Mouse (Mus musculus): ENCODE data around the gene Ptprh.

Ptprh gene

GRCm38 (mm10) chr7:4603873-4604272, at the start of gene Ptprh:
Gene Ptprh, minus strand, starts transcription at chr7:4604041.
- in situ Hi-C loops (cut with MboI, MseI), result no loop called here

DNA sequence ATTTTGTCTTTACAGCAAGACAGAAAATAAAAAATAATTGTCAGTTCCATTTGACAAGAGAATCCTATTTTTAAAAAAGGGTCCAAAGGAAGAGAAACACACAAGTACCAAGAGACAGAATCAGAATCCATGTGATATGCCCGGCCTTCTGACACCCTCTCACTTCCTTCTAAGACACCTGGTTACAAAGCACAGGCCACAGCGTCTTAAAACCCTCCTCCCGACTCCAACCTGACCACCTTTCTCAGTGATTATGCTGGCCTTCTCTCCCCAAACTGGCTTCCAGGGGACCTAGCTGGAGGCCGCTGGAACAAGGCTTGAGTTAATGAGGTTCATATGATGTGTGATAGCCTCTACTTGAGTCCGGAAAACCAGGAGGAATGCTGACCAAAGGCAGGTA, 49.5 kb upstream of the Ptprh start:
- in situ Hi-C loops (cut with MboI, MseI), result loop anchor here (25.0 kb wide), 1 partner anchor 1016 kb away; the partner anchor contains the start of genes Cnot3, Prpf31 and Tfpt

GRCm38 (mm10) chr7:4652726-4653125, 48.9 kb upstream of the Ptprh start:
- in situ Hi-C loops (cut with MboI, MseI), result loop anchor here (25.0 kb wide), 1 partner anchor 1015 kb away; the partner anchor contains the start of genes Cnot3, Prpf31 and Tfpt

DNA sequence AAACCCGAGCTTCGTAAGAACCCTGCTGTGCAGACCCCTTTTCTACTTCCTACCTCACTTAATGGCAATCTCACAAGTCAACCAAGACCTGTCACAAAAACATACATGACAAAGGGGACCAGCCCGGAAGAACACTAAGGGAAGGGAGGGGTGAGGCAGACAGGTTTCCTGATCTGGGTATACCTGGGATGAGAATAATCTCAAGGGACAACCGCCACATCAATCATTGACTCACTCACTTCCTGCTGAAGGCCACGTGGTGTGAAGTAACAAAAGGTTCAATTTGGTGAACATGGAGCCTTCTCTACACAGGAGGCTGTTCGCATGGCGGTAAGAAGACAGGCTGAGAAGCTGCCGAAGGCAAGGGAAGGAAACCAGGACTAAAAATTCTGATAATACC, 47.7 kb upstream of the Ptprh start:
- in situ Hi-C loops (cut with MboI, MseI), result loop anchor here (25.0 kb wide), 1 partner anchor 1014 kb away; the partner anchor contains the start of genes Cnot3, Prpf31 and Tfpt

DNA sequence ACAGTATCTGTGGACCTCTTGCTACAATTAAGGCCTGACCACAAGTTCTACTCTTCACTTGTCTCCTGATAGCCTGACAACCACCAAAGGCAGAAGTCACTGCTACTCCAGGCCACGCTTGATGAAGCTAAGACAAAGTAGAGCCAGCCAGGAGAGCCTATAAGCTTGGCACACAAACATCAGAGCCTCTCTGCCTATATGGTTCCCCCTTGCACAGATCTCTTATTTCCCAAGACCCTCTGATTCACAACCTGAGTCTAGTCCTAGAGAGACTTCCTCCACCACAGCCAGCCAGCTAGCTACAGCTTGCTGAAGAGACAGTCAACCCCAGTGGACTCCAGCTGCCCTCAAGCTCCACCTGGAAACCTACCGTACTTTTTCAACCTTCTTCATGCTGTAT, 44.2 kb upstream of the Ptprh start:
- in situ Hi-C loops (cut with MboI, MseI), result no loop called here

DNA sequence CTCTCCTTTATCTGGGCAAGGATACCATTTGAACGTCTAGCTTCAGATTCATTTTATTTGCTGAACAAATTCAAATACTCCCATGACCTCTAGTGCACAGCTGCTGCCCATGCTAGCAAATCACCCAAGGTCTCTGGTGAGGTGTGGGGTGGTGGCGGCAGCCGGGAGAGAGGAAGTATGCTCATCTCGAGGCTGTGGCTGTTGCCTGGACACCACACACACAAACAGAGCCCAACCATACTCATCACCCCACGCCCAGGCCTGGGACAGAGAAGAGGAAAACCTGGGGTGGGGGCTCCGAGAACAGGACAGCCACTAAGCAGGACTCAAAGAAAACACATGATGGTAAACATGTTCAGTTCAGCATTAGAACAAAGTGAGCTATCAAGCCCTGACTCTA, 43.5 kb upstream of the Ptprh start:
- in situ Hi-C loops (cut with MboI, MseI), result no loop called here

DNA sequence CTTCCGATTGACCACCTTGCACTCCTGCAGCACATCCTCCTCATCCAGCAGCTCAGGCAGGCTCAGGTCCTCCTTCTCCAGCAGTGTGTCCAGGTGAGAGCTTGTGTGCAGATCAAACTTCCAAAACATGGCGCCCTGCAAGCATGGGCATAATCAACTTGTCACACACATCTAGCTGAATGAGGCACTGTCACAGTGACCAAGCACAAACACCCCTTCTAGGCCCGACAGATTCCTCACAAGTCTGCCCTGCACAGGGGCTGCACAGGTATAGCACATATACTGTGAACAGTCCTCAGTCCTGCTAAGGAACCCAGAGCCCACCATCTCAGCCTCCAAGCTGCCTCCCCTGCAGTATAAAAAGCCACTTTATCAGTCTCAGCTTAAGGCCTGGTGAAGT, 43.0 kb upstream of the Ptprh start:
- in situ Hi-C loops (cut with MboI, MseI), result no loop called here

DNA sequence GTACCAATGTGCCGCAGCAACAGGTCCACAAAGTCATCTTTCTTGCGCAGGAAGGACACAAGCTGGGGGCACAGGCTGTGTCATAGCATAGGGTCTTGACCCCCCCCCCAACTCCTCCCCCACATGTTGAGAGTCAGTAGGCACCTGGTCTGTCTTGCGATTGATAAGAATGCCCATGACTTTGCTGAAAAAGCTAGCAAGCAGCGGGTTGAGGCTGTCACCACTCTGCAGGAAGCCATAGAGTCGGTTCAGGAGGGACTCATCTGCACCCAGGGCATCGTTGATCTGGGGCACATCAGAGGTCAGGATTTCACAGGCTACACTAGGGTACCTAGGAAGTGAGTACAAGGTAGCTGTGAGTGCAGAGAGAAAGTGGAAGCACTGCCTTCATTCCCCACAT, 39.4 kb upstream of the Ptprh start:
- in situ Hi-C loops (cut with MboI, MseI), result no loop called here

DNA sequence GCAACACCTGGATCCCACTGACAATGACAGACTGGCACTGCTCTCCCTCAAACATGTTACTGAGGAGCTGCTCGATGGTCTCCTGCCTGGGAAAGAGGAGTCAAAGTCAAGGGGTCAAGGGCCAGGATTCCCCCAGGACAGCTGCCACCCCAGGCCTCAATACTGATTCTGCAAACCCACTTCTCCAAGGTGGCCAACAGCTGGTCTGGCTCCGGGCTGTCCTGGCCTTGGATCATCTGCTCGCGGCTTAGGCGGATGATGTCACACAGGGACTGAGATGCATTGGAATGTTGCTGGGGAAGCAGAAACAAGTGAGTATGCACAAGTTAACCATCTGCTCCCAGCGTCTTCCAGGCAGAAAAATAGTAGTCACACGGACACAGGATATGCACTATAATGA, 38.1 kb upstream of the Ptprh start:
- in situ Hi-C loops (cut with MboI, MseI), result no loop called here

DNA sequence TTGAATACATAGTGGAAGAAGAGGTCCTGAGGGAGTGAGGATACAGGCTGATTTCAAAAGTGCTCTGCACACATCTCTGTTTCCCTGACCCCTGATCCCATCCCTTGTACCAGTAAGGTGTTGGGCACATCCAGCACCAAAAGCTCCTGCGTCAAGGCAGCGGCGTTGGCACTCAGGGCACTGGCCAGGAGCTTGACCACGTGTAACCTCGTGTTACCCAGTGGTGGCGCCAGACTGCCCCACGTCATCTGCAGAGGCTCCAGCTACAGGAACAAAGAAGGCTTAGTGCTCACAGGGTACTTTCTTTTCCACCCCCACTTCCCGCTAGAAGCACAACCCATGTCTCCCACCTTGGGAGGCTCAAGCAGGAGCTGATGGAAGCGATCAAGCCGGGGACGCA, 37.3 kb upstream of the Ptprh start:
- in situ Hi-C loops (cut with MboI, MseI), result no loop called here

DNA sequence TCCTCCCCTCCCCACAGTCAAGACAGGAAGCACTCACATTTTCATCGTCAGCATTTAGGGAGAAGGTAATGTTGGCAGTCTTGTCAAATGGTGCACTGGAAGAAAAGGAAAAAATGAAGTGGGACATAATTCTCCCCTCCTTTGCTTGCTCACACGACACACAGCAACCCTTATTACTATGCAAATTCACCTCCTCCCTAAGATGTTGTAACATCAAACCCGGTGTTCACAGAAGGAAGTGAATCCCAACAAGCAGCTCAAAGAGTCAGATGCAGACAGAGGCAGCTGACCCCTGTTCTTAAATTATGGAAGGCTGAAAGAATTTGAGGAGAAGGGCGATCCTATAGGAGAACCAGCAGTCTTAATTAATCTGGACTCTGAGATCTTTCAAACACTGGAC, 32.3 kb upstream of the Ptprh start:
- in situ Hi-C loops (cut with MboI, MseI), result no loop called here

GRCm38 (mm10) chr7:4631031-4631430, 27.2 kb upstream of the Ptprh start, which contains the start of gene Tmem86b:
Gene Tmem86b, minus strand, starts transcription at chr7:4631422.
- in situ Hi-C loops (cut with MboI, MseI), result no loop called here

DNA sequence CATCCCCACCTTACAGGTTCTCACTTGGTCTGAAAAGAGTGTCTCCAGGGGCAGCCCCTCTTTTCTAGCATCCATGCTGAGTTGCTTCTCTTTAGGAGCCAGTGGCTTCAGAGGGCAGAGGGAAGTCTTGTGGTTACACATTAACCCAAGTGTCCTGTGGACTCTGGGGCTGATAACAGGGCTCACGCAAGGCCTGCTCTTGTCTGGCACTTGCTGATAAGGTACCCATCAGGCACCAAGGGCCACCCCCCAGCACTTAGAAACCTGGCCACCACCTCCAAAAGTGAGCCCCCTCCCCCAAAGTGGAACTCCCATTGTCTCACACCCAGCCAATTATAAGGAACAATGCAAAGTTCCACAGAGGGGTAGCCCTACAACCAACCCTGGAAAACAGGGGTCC, 26.4 kb upstream of the Ptprh start:
- in situ Hi-C loops (cut with MboI, MseI), result no loop called here

DNA sequence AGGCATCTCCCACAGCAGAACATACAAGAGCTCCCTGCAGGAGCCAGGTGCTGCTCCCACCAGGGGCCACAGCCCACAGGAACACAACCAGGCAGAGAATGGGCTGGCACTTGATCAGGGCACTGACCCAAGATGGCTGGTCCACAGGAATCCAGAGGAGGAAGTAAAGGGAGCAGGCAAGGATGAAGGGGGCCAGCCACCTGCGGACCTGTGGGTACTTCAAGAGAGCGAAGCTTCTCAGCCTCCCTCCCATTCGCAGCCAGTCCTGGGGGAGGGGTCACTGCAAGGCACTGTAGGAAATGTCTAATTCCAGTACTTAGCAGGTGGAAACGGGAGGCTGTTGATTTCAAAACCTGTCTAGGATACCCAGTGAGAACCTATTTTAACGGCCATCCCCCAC, 25.7 kb upstream of the Ptprh start:
- in situ Hi-C loops (cut with MboI, MseI), result no loop called here

DNA sequence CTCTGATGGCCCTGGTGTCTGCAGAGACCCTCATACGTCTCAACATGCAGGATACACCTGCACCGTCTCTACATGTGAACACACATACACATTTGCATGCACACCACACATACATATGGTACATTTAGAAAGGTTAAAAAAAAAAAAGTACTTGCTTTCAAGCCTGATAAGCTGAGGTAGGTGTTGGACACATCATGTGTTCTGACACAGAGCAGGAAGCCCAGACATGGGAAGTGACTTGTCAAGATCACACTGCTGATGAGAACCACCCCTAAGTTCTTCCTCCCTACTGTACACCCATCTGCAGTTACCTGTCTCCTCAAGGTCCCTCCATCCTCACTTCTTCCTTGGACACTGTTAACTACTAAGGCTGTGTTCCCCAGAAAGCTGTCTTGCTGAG, 22.1 kb upstream of the Ptprh start:
- in situ Hi-C loops (cut with MboI, MseI), result no loop called here

DNA sequence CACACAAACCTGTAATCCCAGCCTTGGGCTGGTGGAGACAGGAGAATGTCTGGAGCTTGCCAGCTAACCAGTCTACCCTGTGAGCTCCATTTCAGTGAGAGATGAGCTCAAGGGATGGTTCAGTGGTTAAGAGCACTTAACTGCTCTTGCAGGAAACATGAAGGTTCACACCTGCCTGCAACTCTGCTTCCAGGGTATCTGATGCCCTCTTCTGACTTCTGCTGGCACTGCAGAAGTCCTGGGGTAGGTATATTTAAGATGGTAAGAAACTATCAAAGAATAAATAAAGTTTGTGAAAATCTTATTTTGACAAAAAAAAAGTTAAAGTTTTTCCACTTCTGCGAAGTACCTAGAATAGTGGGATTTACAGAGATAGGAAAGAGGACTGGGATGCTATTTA, 20.5 kb upstream of the Ptprh start:
- in situ Hi-C loops (cut with MboI, MseI), result no loop called here

DNA sequence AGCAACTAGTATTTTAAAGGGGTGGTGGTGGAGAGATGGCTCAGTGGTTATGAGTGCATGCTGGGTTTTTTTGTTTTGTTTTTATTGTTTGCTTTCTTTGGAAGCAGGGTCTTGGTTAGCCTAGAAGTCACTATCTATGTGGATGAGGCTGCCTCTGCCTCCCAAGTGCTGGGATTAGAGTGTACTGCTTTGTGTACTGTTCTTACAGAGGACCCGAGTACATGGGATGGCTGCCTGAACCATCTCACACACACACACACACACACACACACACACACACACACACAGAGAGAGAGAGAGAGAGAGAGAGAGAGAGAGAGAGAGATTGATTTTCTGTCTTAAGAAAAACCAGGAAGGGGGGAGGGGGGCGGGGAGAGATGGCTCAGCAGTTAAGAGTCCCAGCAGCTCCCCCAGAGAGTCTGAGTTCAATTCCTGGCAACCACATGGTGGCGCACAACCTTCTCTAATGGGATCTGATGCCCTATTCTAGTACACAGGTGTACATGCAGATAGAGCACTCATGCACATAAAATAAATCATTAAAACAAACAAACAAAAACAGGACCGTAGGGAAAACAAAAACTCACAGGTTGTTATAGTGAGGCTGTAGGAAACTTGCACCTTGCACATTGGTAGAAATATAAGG, 19.8 kb upstream of the Ptprh start:
- in situ Hi-C loops (cut with MboI, MseI), result no loop called here

DNA sequence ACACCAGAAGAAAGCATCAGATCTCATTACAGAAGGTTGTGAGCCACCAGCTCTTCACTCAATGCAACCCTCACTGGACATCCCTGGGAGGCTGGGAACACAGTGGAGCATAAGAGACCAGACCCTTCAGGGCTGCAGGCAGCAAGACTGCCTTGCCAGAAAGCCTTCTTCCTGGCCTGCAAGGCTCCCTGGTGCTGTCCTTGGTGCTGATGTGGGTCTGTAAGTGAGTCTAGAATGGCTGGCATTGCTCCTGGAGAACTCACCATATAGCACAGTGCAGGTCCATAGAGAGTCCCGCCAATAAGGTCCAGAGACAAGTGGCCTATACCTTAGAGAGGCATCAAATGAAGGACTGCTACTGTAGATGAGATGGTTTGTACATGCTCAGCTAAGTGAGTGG, 16.1 kb upstream of the Ptprh start:
- in situ Hi-C loops (cut with MboI, MseI), result loop anchor here (10.0 kb wide), 1 partner anchor 55 kb away; no protein-coding TSS in a partner anchor

DNA sequence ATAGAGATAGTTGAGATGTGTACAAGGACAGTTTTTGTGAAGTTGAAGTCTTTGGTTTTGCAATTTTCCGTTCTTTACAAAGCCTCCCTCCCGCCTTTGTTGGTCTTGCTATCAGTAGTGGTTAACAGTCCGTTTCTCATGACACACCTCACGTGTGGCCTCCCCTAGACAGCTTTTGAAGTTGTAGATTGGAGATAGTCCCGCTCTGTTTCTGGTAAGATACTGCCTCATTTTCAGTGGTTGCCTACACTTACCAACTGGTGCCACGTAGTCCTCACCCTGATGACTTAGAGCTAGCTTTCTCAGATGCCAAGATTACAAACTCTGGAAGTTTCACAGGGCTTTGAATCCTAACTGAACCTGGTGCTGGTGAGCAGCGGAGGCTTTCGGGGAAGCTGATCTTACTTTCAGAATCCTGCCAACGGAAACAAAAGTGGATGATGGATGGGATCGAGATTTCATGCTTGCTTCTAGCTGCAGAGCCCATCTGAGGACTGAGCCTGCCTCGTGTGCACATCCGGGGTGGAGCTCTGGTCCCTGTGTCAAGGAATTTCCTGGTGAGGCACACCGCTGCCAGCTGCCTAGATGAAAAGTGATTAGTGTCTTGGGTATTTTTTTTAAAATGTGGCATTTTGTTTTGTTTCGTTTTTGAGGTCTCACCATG, 10.0 kb upstream of the Ptprh start:
- in situ Hi-C loops (cut with MboI, MseI), result loop anchor here (10.0 kb wide), 1 partner anchor 49 kb away; no protein-coding TSS in a partner anchor

GRCm38 (mm10) chr7:4612956-4613355, 9.1 kb upstream of the Ptprh start:
- in situ Hi-C loops (cut with MboI, MseI), result loop anchor here (10.0 kb wide), 1 partner anchor 48 kb away; no protein-coding TSS in a partner anchor

- in situ Hi-C loops (cut with MboI, MseI), result loop anchor here (10.0 kb wide), 1 partner anchor 48 kb away; no protein-coding TSS in a partner anchor
These were observed 8.5 kb upstream of the Ptprh start for GRCm38 (mm10) chr7:4612386-4612785.

GRCm38 (mm10) chr7:4611921-4612341, 8.1 kb upstream of the Ptprh start:
- in situ Hi-C loops (cut with MboI, MseI), result loop anchor here (10.0 kb wide), 1 partner anchor 47 kb away; no protein-coding TSS in a partner anchor

- in situ Hi-C loops (cut with MboI, MseI), result loop anchor here (10.0 kb wide), 1 partner anchor 47 kb away; no protein-coding TSS in a partner anchor
These were observed 7.7 kb upstream of the Ptprh start for GRCm38 (mm10) chr7:4611511-4611910.
